Mouse (Mus musculus): Measurements from ENCODE around the gene Vmn1r212. TPM values are rescaled to one million over a fixed set of nuclear protein-coding genes. Genes with fewer than 3 reads are reported as not detected.
"Not testable (repeated sequence)": the region's sequence is repeated elsewhere in the genome, so short reads cannot be mapped to it uniquely, and the experiment has no call there.

Vmn1r212 gene
- polyA plus RNA-seq (2015; fragmentation: Nextera tagmentation; extraction: Ambion mirVana), result not detected in 2 replicates

DNA sequence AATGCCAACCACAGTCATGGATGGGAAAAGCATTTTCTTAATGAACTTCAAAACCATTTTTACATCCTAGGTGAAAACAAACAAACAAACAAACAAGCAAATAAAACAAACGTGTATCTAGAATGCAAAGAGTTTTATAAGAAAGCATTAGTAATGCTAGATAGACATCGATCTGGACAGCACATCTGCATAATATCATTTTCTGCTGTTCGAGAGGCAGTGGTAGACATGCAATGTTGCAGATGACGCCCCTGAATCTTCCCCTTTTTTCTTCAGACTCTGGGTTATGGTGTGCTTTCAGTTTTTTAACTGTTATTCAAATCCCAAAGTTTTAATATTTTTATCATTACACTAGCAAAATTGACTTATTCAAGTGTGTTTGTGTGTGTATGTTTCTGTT lies at the start of gene Vmn1r212:
Vmn1r212 (minus strand) TSS at position 101 of the 400 bp plus-strand sequence.
- no peak for ATAC-seq (ENCODE audit: low read depth)
- WGBS, result 73% methylated on average over 4 of the region's 4 CpGs

DNA sequence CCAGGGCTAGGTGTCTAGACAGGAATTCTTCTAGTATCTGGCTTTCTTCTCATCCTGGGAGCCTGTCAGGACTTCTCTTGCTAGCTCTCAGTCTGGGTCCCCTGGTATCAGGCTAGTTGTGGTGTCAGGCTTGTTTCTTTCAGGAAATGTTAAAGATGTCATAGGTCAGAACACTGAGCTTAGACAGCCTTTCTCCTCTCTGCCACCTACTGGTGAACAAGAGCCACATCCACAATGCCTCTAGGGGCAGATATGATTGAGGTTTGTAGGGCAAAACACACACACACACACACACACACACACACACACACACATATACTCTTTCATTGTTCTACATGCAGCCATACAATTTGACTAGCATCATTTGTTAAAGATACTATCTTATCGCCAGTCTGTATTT lies 4.7 kb downstream of the Vmn1r212 start:
- no peaks in the 10 kb centered on the region for H3K27me3 ChIP-seq (ENCODE audit: control insufficient read depth, insufficient read depth, low read depth, low read length)
- H3K27ac ChIP-seq (ENCODE audit: low read length), result no peak overlapping the region
- H3K9ac ChIP-seq (ENCODE audit: low read length), result no peak overlapping the region
- H3K4me1 ChIP-seq (replicated peaks; ENCODE audit: control insufficient read depth, insufficient read depth, low read length), result no peaks in the 10 kb centered on the region
- no peak overlapping the region for H3K4me2 ChIP-seq (ENCODE audit: low read depth, low read length)
- H3K4me3 ChIP-seq (ENCODE audit: low read length), result no peak overlapping the region
- H3K9me3 ChIP-seq (ENCODE audit: control insufficient read depth, low read length), result no peaks in the 10 kb centered on the region
- H3K36me3 ChIP-seq (ENCODE audit: control insufficient read depth, insufficient read depth, low read length), result no peaks in the 10 kb centered on the region
- no peak for ATAC-seq (ENCODE audit: low read depth)
- WGBS, result 78% methylated on average over 1 of the region's 1 CpGs

More for the DNA sequence above, at the start of gene Vmn1r212:
- no peak within 1 kb of the TSS for H3K27ac ChIP-seq (ENCODE audit: low read length)
- H3K36me3 ChIP-seq (ENCODE audit: control insufficient read depth, insufficient read depth, low read length), result no peaks in the 10 kb centered on the region
- H3K4me1 ChIP-seq (replicated peaks; ENCODE audit: control insufficient read depth, insufficient read depth, low read length), result no peaks in the 10 kb centered on the region
- H3K9ac ChIP-seq (ENCODE audit: low read length), result no peak within 1 kb of the TSS
- H3K27me3 ChIP-seq (ENCODE audit: control insufficient read depth, insufficient read depth, low read depth, low read length), result no peaks in the 10 kb centered on the region
- no peak within 1 kb of the TSS for H3K4me2 ChIP-seq (ENCODE audit: low read depth, low read length)
- H3K9me3 ChIP-seq (ENCODE audit: control insufficient read depth, low read length), result no peaks in the 10 kb centered on the region
- H3K4me3 ChIP-seq (ENCODE audit: low read length), result no peak within 1 kb of the TSS

DNA sequence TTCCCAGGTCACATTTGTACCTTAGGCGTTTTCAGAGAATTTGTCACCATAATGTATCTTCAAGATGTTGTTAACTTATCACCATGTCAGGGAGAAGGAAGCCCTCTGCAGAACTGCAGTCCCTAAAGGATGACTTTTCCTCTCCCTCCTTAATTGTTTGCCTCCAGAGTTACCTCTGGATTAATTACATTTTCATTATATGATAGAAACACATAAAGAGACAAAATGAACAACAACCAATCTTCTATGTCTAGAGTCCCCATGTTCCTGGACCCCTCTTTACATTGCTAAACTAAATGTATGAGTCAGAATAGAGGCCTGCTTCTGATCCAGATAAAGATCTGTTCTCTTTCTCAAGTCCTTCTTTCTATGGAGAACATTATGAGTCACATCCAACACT lies 26.5 kb downstream of the Vmn1r212 start, which contains the start of gene Vmn1r211:
Vmn1r211 (minus strand) TSS at position 101 of the 400 bp plus-strand sequence.
- Histone ChIP-seq H3K9ac (ENCODE audit: low read length) (no peak within 1 kb of the TSS), H3K27me3 (ENCODE audit: control insufficient read depth, insufficient read depth, low read depth, low read length) (no peaks in the 10 kb centered on the region), H3K27ac (ENCODE audit: low read length) (no peak within 1 kb of the TSS), H3K9me3 (ENCODE audit: control insufficient read depth, low read length) (no peaks in the 10 kb centered on the region), H3K4me3 (ENCODE audit: low read length) (no peak within 1 kb of the TSS), H3K4me1 (replicated peaks; ENCODE audit: control insufficient read depth, insufficient read depth, low read length) (no peaks in the 10 kb centered on the region), H3K4me2 (ENCODE audit: low read depth, low read length) (no peak within 1 kb of the TSS), H3K36me3 (ENCODE audit: control insufficient read depth, insufficient read depth, low read length) (no peaks in the 10 kb centered on the region)
- no peak for ATAC-seq (ENCODE audit: low read depth)
- WGBS, result 52% methylated on average over 1 of the region's 1 CpGs

DNA sequence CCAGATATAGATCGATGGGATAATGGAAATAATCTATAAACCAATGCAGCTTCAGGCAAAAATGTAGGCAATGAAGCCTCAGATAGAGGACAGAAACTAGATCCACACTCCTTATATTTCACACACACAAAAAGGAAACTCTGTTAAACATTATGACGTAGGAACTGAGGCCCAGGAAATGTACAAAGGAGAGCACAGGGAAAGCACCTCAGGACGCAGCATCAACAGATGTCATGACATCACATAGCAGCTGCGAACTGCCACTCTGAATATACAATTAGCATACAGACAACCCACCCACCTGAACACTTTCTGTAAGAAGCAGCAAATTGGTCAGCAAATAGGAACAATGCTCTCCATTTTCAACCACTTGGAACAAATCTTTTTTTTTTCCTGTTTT lies 29.2 kb downstream of the Vmn1r212 start:
- no peak for ATAC-seq (ENCODE audit: low read depth)
- H3K36me3 ChIP-seq (ENCODE audit: control insufficient read depth, insufficient read depth, low read length), result no peaks in the 10 kb centered on the region
- H3K4me2 ChIP-seq (ENCODE audit: low read depth, low read length), result no peak overlapping the region
- H3K4me1 ChIP-seq (replicated peaks; ENCODE audit: control insufficient read depth, insufficient read depth, low read length), result no peaks in the 10 kb centered on the region
- H3K4me3 ChIP-seq (ENCODE audit: low read length), result no peak overlapping the region
- H3K27ac ChIP-seq (ENCODE audit: low read length), result no peak overlapping the region
- no peaks in the 10 kb centered on the region for H3K9me3 ChIP-seq (ENCODE audit: control insufficient read depth, low read length)
- 67% methylated on average over 4 of the region's 4 CpGs for WGBS
- H3K9ac ChIP-seq (ENCODE audit: low read length), result no peak overlapping the region
- H3K27me3 ChIP-seq (ENCODE audit: control insufficient read depth, insufficient read depth, low read depth, low read length), result no peaks in the 10 kb centered on the region

DNA sequence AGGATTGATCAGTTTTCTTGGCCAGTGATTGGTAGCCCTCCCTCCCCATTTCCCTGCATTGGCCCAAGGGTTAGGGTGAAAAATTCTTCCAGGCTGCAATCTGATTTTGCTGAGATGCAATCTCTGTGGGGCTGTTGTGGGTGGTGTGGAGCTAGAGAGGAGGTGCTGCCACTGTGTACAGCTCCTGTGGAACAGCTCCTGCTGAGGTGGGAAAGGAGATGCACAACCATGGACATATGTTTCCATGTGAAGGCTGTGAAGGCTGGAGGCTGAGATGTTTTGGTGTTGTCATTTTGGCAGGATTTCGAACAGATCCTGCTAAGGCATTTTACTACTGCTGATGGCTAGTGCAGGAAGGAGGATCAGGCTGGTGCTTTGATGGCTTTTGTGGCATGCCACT lies 37.2 kb downstream of the Vmn1r212 start:
- H3K27ac ChIP-seq (ENCODE audit: low read length), result no peak overlapping the region
- H3K4me3 ChIP-seq (ENCODE audit: low read length), result no peak overlapping the region
- no peaks in the 10 kb centered on the region for H3K27me3 ChIP-seq (ENCODE audit: control insufficient read depth, insufficient read depth, low read depth, low read length)
- no peaks in the 10 kb centered on the region for H3K36me3 ChIP-seq (ENCODE audit: control insufficient read depth, insufficient read depth, low read length)
- no peaks in the 10 kb centered on the region for H3K9me3 ChIP-seq (ENCODE audit: control insufficient read depth, low read length)
- 53% methylated on average over 1 of the region's 1 CpGs for WGBS
- H3K4me1 ChIP-seq (replicated peaks; ENCODE audit: control insufficient read depth, insufficient read depth, low read length), result no peaks in the 10 kb centered on the region
- H3K4me2 ChIP-seq (ENCODE audit: low read depth, low read length), result no peak overlapping the region
- ATAC-seq (ENCODE audit: low read depth), result no peak
- H3K9ac ChIP-seq (ENCODE audit: low read length), result no peak overlapping the region

DNA sequence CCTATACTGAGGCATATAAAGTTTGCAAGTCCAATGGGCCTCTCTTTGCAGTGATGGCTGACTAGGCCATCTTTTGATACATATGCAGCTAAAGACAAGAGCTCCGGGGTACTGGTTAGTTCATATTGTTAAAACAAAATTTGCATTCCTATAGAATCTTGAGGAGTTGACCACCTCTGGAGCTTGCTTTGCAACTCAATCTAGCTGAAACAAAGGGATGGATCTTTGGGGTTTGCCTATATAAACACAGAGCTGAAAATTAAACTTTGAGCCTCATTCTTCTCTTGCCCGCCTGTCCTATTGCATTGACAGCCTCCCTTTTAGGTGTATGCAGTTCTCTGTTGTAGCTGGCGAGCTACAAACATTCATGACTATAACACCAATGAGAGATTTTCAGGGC lies 39.7 kb downstream of the Vmn1r212 start:
- not testable (repeated sequence) for H3K4me1 ChIP-seq (replicated peaks; ENCODE audit: control insufficient read depth, insufficient read depth, low read length); H3K4me2 ChIP-seq (ENCODE audit: low read depth, low read length); H3K4me3 ChIP-seq (ENCODE audit: low read length); ATAC-seq (ENCODE audit: low read depth); H3K27me3 ChIP-seq (ENCODE audit: control insufficient read depth, insufficient read depth, low read depth, low read length); H3K36me3 ChIP-seq (ENCODE audit: control insufficient read depth, insufficient read depth, low read length); H3K9me3 ChIP-seq (ENCODE audit: control insufficient read depth, low read length); H3K9ac ChIP-seq (ENCODE audit: low read length); H3K27ac ChIP-seq (ENCODE audit: low read length)
- WGBS, result 71% methylated on average over 3 of the region's 3 CpGs

Other genes starting within 250 kb of the Vmn1r212 start
- gene Vmn1r207-ps, start 154.6 kb downstream of the Vmn1r212 start, polyA plus RNA-seq (2015; fragmentation: Nextera tagmentation; extraction: Ambion mirVana), result not detected in 2 replicates
- gene Vmn1r208, start 106.8 kb downstream of the Vmn1r212 start, polyA plus RNA-seq (2015; fragmentation: Nextera tagmentation; extraction: Ambion mirVana), result not detected in 2 replicates
- gene Vmn1r209, start 74.5 kb downstream of the Vmn1r212 start, polyA plus RNA-seq (2015; fragmentation: Nextera tagmentation; extraction: Ambion mirVana), result not detected in 2 replicates
- not detected in 2 replicates for gene Vmn1r210, start 52.9 kb downstream of the Vmn1r212 start, polyA plus RNA-seq (2015; fragmentation: Nextera tagmentation; extraction: Ambion mirVana)
- not detected in 2 replicates for gene Vmn1r211, start 26.6 kb downstream of the Vmn1r212 start, polyA plus RNA-seq (2015; fragmentation: Nextera tagmentation; extraction: Ambion mirVana)
- gene Vmn1r213, start 123.5 kb upstream of the Vmn1r212 start, polyA plus RNA-seq (2015; fragmentation: Nextera tagmentation; extraction: Ambion mirVana), result not detected in 2 replicates
- gene Vmn1r214, start 146.2 kb upstream of the Vmn1r212 start, polyA plus RNA-seq (2015; fragmentation: Nextera tagmentation; extraction: Ambion mirVana), result not detected in 2 replicates
- gene Vmn1r215, start 183.8 kb upstream of the Vmn1r212 start, polyA plus RNA-seq (2015; fragmentation: Nextera tagmentation; extraction: Ambion mirVana), result not detected in 2 replicates
- not detected in 2 replicates for gene Vmn1r217, start 234.0 kb upstream of the Vmn1r212 start, polyA plus RNA-seq (2015; fragmentation: Nextera tagmentation; extraction: Ambion mirVana)
- gene Vmn1r218, start 248.9 kb upstream of the Vmn1r212 start, polyA plus RNA-seq (2015; fragmentation: Nextera tagmentation; extraction: Ambion mirVana), result not detected in 2 replicates

All from lung, embryonic 16.5 days (tissue).